Mouse (Mus musculus) liver, embryonic 14.5 days (tissue): ENCODE results near the gene Lgals9. TPM values are rescaled to one million over a fixed set of nuclear protein-coding genes. Genes with fewer than 3 reads are reported as not detected.

Source experiments
- ATAC-seq: fragments of 200-750 bp; cut with Nextera tagmentation; 2 replicates; pipeline ENCODE4 v1.8.0; 2017; ENCODE audit warnings: moderate number of reproducible peaks, mild to moderate bottlenecking, moderate library complexity; ENCODE audit not compliant: insufficient read depth
- DNase-seq, 3 experiments: peaks; one replicate each; pipeline ENCODE4 v3.0.0-alpha.2; 2012 to 2013; ENCODE audit warnings: low read depth in 3 of 3, low spot score in 3 of 3
- H3K27ac ChIP-seq: fragments of 300-500 bp; sonication (generic); 2 replicates; pipeline ENCODE4 v1.5.1; 2014; ENCODE audit warnings: moderate library complexity, mild to moderate bottlenecking, control low read depth, inconsistent platforms
- H3K27me3 ChIP-seq: fragments of 300-500 bp; sonication (generic); 2 replicates; pipeline ENCODE4 v1.6.1; 2014; ENCODE audit warnings: mild to moderate bottlenecking, low read length, moderate library complexity; ENCODE audit not compliant: control insufficient read depth, insufficient read depth
- H3K36me3 ChIP-seq: fragments of 300-500 bp; sonication (generic); replicated peaks from 2 replicates; pipeline ENCODE4 v1.6.1; 2014; ENCODE audit warnings: low read depth; ENCODE audit not compliant: control insufficient read depth, insufficient read depth
- H3K4me1 ChIP-seq, 2 experiments: fragments of 200-500 bp in 1 of 2; fragments of 300-500 bp in 1 of 2; sonication (generic) in 1 of 2; replicated peaks; 2 replicates each; pipeline ENCODE4 v1.6.1; 2012 to 2014; ENCODE audit warnings: antibody characterized with exemption in 1 of 2, inconsistent platforms in 1 of 2, low read length in 1 of 2; ENCODE audit not compliant: control insufficient read depth in 2 of 2, insufficient read depth in 2 of 2
- H3K4me2 ChIP-seq: fragments of 300-500 bp; sonication (generic); 2 replicates; pipeline ENCODE4 v1.6.1; 2014; ENCODE audit warnings: low read depth, mild to moderate bottlenecking, control low read depth, moderate library complexity
- H3K4me3 ChIP-seq, 2 experiments: fragments of 200-500 bp in 1 of 2; fragments of 300-500 bp in 1 of 2; sonication (generic) in 1 of 2; 2 replicates each; pipeline ENCODE4 v1.5.1; 2012 to 2014; ENCODE audit warnings: low read depth in 2 of 2, low read length in 2 of 2, mild to moderate bottlenecking in 2 of 2, control low read depth in 1 of 2, inconsistent platforms in 1 of 2, moderate library complexity in 1 of 2; ENCODE audit not compliant: insufficient read depth in 1 of 2
- H3K9ac ChIP-seq: fragments of 300-500 bp; sonication (generic); replicated peaks from 2 replicates; pipeline ENCODE4 v1.6.1; 2014; ENCODE audit warnings: mild to moderate bottlenecking, control low read depth, moderate library complexity
- H3K9me3 ChIP-seq: fragments of 300-500 bp; sonication (generic); 2 replicates; pipeline ENCODE4 v1.6.1; 2016; ENCODE audit warnings: low read length, mixed read lengths; ENCODE audit not compliant: control insufficient read depth
- CTCF ChIP-seq: IDR thresholded peaks from 2 replicates; pipeline ENCODE4 v1.5.1; 2016; ENCODE audit warnings: antibody characterized with exemption, low read depth, control low read depth
- EP300 ChIP-seq: IDR thresholded peaks from 2 replicates; pipeline ENCODE4 v1.6.1; 2016; ENCODE audit warnings: antibody characterized with exemption, low read depth
- WGBS: fragments of 180-500 bp; shearing (Covaris S2); extraction: QIAGEN DNeasy Blood & Tissue Kit; methylation state at CpG from one replicate; pipeline ENCODE4 v1.1.7; 2014; ENCODE audit not compliant: insufficient replicate concordance; 5-methylcytosine and 5-hydroxymethylcytosine counted together
- polyA plus RNA-seq, 2 experiments: library from polyadenylated mRNA; depleted of rRNA in 1 of 2; stranded (reverse) in 1 of 2; unstranded in 1 of 2; fragments of >200 nt; fragmentation: Nextera tagmentation in 1 of 2; extraction: Ambion mirVana in 1 of 2; gene quantifications; 2 replicates each; pipeline versions ENCODE4 v1.2.1 to v1.2.3; 2012 to 2014

Lgals9 gene
- polyA plus RNA-seq, 2 experiments = 58.5 to 93.6 TPM

- Histone ChIP-seq H3K27me3 (no peaks in the 10 kb centered on the region), H3K4me1 (peaks cover 0 to 8% of the 10 kb centered on the region in 2 experiments; a peak in 2 of 4 replicates), H3K9ac (no peak overlapping the region), H3K36me3 (no peaks in the 10 kb centered on the region; the same call in 1 of the 2 replicates), H3K4me3 (no peak overlapping the region), H3K9me3 (no peaks in the 10 kb centered on the region), H3K27ac (no peak overlapping the region), H3K4me2 (no peak overlapping the region)
- TF ChIP-seq CTCF (peak; percentile 88), EP300 (no peak)
- ATAC-seq = peak; percentile 60
- WGBS = 29% methylated on average over 11 of the region's 11 CpGs
- DNase-seq = peak; percentile 50 to 56 (median 50)
These were observed 34.4 kb upstream of the Lgals9 start for GRCm38 (mm10) chr11:79018954-79019704.

DNA sequence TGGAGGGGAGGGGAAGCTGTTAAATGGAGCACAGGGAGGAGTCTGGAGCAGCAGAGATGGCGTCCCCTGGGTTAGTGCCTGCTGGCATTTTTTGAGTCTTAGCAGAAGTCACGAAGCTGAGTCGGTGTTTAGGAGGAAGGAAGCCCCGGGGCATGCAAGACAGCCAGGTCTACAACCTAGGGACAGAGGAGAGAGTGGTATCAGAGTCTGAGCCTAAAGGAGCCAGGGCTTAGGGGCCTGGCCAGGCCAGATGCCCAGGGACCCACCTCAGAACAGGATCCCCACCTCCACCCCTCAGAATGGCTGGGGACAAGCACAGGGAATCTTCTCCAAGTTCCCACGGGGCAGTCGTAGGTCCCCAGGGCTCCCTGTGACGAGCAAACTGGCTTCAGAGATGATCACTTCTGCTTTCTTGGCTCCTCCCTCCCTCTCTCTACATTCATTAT lies 32.4 kb upstream of the Lgals9 start:
- H3K4me1 ChIP-seq = no peaks in the 10 kb centered on the region
- H3K4me3 ChIP-seq = no peak overlapping the region
- H3K9me3 ChIP-seq = no peaks in the 10 kb centered on the region
- TF ChIP-seq CTCF (no peak), EP300 (no peak)
- H3K36me3 ChIP-seq = no peaks in the 10 kb centered on the region; the same call in 1 of the 2 replicates
- DNase-seq (no peak), ATAC-seq (no peak)
- no peaks in the 10 kb centered on the region for H3K27me3 ChIP-seq
- no peak overlapping the region for H3K9ac ChIP-seq
- 34% methylated on average over 7 of the region's 7 CpGs for WGBS
- H3K4me2 ChIP-seq = no peak overlapping the region
- H3K27ac ChIP-seq = no peak overlapping the region

GRCm38 (mm10) chr11:79016236-79016635 lies 31.5 kb upstream of the Lgals9 start:
- ATAC-seq = no peak
- 69% methylated on average over 12 of the region's 12 CpGs for WGBS
- H3K36me3 ChIP-seq = no peaks in the 10 kb centered on the region; the same call in 1 of the 2 replicates

GRCm38 (mm10) chr11:79015660-79016215 lies 31.0 kb upstream of the Lgals9 start:
- DNase-seq = no peak
- WGBS = 82% methylated on average over 24 of the region's 24 CpGs
- TF ChIP-seq CTCF = no peak
- no peak for TF ChIP-seq EP300

More at GRCm38 (mm10) chr11:79016236-79016635, 31.5 kb upstream of the Lgals9 start:
- no peak overlapping the region for H3K4me2 ChIP-seq
- H3K27ac ChIP-seq = no peak overlapping the region
- no peak overlapping the region for H3K4me3 ChIP-seq
- no peak overlapping the region for H3K9ac ChIP-seq
- DNase-seq = no peak
- H3K4me1 ChIP-seq = no peaks in the 10 kb centered on the region
- no peaks in the 10 kb centered on the region for H3K27me3 ChIP-seq
- H3K9me3 ChIP-seq = no peaks in the 10 kb centered on the region
- TF ChIP-seq EP300 (no peak), CTCF (no peak)

DNA sequence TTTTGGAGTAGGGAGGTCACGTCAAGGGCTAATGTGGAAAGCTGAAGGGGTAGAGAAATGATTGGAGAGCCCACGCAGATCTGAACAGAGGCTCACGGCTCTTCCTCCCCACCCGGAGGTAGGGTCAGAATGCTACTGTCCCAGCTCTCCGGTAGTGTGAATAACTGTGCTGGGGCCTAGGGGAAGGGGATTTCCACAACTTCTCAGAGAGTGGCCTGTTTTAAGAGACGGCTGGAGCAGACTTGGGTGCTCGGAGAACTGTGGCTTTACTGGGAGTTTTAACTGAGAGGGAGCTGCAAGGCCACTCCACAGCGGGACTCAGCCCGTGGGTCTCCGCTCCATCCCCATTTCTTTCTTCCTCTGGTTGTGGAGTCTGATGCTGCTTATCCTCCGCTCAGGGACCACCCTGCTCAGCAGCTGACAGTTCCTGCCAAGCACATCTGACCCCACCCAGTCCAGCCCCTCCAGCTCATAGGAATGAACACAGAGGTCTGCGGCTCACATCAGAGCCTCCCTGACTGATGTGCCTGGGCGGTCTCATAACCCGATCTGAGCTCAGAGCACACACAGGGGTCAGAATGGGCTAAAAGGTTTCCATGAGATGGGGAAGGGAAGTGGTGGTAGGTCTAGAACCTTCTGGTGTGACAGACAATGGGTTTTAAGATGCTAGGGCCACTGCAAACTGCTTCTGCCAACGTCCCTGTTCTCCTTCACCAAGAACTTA lies 30.0 kb upstream of the Lgals9 start:
- Histone ChIP-seq H3K27me3 (no peaks in the 10 kb centered on the region), H3K9ac (no peak overlapping the region), H3K4me1 (no peaks in the 10 kb centered on the region), H3K4me3 (no peak overlapping the region), H3K36me3 (no peaks in the 10 kb centered on the region; the same call in 1 of the 2 replicates), H3K9me3 (no peaks in the 10 kb centered on the region), H3K27ac (no peak overlapping the region), H3K4me2 (no peak overlapping the region)
- ATAC-seq (no peak), DNase-seq (no peak)
- 71% methylated on average over 15 of the region's 15 CpGs for WGBS
- TF ChIP-seq EP300 (no peak), CTCF (no peak)

More at GRCm38 (mm10) chr11:79015660-79016215, 31.0 kb upstream of the Lgals9 start:
- no peak for ATAC-seq
- Histone ChIP-seq H3K4me2 (no peak overlapping the region), H3K27ac (no peak overlapping the region), H3K4me1 (no peaks in the 10 kb centered on the region), H3K4me3 (no peak overlapping the region), H3K9ac (no peak overlapping the region), H3K27me3 (no peaks in the 10 kb centered on the region), H3K9me3 (no peaks in the 10 kb centered on the region), H3K36me3 (no peaks in the 10 kb centered on the region; the same call in 1 of the 2 replicates)
